Mouse (Mus musculus) liver, embryonic 13.5 days (tissue): ENCODE data around the gene Cerk. TPM values are rescaled to one million over a fixed set of nuclear protein-coding genes. Genes with fewer than 3 reads are reported as not detected.

Experiments
- ATAC-seq: fragments of 200-750 bp; cut with Nextera tagmentation; 2 replicates; pipeline ENCODE4 v1.8.0; 2017; ENCODE audit warnings: low read depth, mild to moderate bottlenecking, moderate number of reproducible peaks, moderate library complexity
- DNase-seq: peaks from one replicate; pipeline ENCODE4 v3.0.0; 2022
- H3K27ac ChIP-seq: fragments of 300-500 bp; sonication (generic); 2 replicates; pipeline ENCODE4 v1.5.1; 2015; ENCODE audit warnings: moderate library complexity, mild to moderate bottlenecking, inconsistent platforms
- H3K27me3 ChIP-seq: fragments of 300-500 bp; sonication (generic); 2 replicates; pipeline ENCODE4 v1.6.1; 2015; ENCODE audit warnings: mild to moderate bottlenecking, inconsistent platforms
- H3K36me3 ChIP-seq: fragments of 300-500 bp; sonication (generic); 2 replicates; pipeline ENCODE4 v1.6.1; 2015; ENCODE audit warnings: mild to moderate bottlenecking, inconsistent platforms
- H3K4me1 ChIP-seq: fragments of 300-500 bp; sonication (generic); replicated peaks from 2 replicates; pipeline ENCODE4 v1.6.1; 2015; ENCODE audit warnings: inconsistent platforms
- H3K4me2 ChIP-seq: fragments of 300-500 bp; sonication (generic); 2 replicates; pipeline ENCODE4 v1.6.1; 2015; ENCODE audit warnings: inconsistent platforms, mild to moderate bottlenecking, moderate library complexity
- H3K4me3 ChIP-seq: fragments of 300-500 bp; sonication (generic); replicated peaks from 2 replicates; pipeline ENCODE4 v1.5.1; 2015; ENCODE audit warnings: mild to moderate bottlenecking, inconsistent platforms
- H3K9ac ChIP-seq: fragments of 300-500 bp; sonication (generic); 2 replicates; pipeline ENCODE4 v1.6.1; 2015; ENCODE audit warnings: mild to moderate bottlenecking, inconsistent platforms
- H3K9me3 ChIP-seq: fragments of 300-500 bp; sonication (generic); replicated peaks from 2 replicates; pipeline ENCODE4 v1.6.1; 2016; ENCODE audit warnings: inconsistent platforms
- WGBS: fragments of 180-500 bp; shearing (Covaris S2); methylation state at CpG from one replicate; pipeline ENCODE4 v1.1.7; 2015; ENCODE audit not compliant: insufficient replicate concordance; 5-methylcytosine and 5-hydroxymethylcytosine counted together
- polyA plus RNA-seq: library from polyadenylated mRNA; unstranded; fragments of >200 nt; fragmentation: Nextera tagmentation; extraction: Ambion mirVana; gene quantifications from 2 replicates; pipeline ENCODE4 v1.2.1, GENCODE M21; 2015

Cerk gene
- polyA plus RNA-seq, 1 experiment from 2014 or later = 3.2 TPM

DNA sequence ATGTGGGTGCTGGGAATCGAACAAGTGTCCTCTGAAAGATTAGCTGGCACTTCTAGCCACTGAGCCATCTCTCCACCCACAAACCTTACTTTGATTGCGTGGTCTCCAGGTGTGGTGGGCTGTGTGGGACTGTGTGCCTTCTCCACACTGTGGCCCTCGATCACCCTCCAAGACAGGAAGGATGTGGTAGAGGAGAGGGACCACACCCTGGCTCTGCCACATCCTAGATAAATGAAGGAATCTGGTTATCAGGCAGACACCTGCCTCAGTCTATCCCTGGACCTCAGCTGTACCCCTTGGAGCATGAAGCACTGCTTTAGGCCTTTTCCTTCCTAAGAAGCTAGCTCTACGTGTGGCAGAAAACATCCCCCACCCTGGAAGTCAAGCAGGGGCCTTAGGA lies 62.5 kb downstream of the Cerk start:
- Histone ChIP-seq H3K27me3 (no peaks in the 10 kb centered on the region), H3K4me1 (peaks cover 18% of the 10 kb centered on the region), H3K27ac (0 out of 2 replicates have a peak overlapping the region, but pooled peaks have one; percentile 4), H3K9ac (no peak overlapping the region), H3K36me3 (peaks cover 86% of the 10 kb centered on the region), H3K4me2 (no peak overlapping the region), H3K9me3 (no peaks in the 10 kb centered on the region), H3K4me3 (no peak overlapping the region)
- WGBS = 52% methylated on average over 4 of the region's 4 CpGs
- ATAC-seq = peak; percentile 75
- peak; percentile 28 for DNase-seq

DNA sequence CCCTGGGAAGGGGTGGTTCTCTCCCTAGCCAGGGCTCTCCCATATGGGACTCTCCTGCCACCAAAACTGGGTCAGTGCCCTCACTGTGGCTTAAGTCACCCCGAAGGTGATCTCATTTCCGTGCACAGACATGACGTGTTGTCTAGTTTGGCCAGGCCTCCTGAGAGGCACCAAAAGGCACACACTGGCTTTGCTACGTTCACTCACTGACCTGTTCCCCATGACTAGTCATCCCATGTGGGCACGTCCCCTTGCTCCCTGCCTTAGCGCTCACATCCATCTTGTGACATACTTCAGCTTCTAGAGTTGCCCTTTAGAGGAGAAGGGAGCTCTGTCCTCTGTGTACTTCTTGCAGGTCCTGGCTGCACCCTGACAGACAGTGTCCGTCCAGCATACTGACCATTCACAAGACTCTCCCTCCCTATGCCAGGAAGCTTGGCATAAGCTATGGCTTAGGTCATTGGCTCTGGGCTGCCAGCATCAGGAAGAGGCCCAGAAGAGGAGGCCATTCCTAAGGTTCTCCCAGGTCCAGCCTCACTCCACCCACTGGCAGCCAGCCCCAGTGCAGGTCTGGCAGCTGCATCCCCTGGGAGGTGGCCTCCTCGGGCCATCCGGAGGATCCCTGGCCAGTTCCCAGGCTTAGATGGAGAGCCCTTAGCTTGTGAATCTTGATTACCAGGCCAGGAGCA lies 63.5 kb downstream of the Cerk start:
- WGBS = 86% methylated on average over 9 of the region's 9 CpGs
- Histone ChIP-seq H3K4me2 (no peak overlapping the region), H3K27me3 (no peaks in the 10 kb centered on the region), H3K9me3 (no peaks in the 10 kb centered on the region), H3K4me3 (no peak overlapping the region), H3K27ac (no peak overlapping the region), H3K4me1 (peaks cover 25% of the 10 kb centered on the region), H3K9ac (no peak overlapping the region), H3K36me3 (peaks cover 79% of the 10 kb centered on the region)
- ATAC-seq (no peak), DNase-seq (no peak)

DNA sequence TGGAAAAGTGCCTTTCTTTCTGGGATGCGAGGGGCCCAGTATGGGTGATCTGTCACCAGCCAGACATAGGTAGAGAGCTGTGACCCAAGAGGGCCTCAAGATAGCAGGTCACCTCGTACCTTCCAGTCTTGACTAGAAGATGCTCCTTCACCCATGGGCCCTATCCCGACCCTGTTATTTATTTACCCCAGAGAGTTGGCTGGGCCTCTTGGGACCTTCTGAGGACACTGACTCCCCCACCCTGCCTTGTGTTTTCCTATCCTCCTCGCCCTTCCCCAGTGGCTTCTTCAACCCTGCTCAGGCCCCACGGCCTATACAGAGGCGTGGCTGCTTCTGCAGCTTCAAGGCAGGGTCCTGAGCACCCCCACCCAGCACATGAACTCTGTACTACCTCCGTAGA lies 66.8 kb downstream of the Cerk start:
- no peak overlapping the region for H3K9ac ChIP-seq
- H3K4me1 ChIP-seq = peaks cover 47% of the 10 kb centered on the region
- H3K27me3 ChIP-seq = no peaks in the 10 kb centered on the region
- peaks cover 58% of the 10 kb centered on the region for H3K36me3 ChIP-seq
- 69% methylated on average over 7 of the region's 7 CpGs for WGBS
- no peak overlapping the region for H3K4me3 ChIP-seq
- DNase-seq = no peak
- no peaks in the 10 kb centered on the region for H3K9me3 ChIP-seq
- ATAC-seq = no peak
- H3K4me2 ChIP-seq = no peak overlapping the region
- no peak overlapping the region for H3K27ac ChIP-seq

DNA sequence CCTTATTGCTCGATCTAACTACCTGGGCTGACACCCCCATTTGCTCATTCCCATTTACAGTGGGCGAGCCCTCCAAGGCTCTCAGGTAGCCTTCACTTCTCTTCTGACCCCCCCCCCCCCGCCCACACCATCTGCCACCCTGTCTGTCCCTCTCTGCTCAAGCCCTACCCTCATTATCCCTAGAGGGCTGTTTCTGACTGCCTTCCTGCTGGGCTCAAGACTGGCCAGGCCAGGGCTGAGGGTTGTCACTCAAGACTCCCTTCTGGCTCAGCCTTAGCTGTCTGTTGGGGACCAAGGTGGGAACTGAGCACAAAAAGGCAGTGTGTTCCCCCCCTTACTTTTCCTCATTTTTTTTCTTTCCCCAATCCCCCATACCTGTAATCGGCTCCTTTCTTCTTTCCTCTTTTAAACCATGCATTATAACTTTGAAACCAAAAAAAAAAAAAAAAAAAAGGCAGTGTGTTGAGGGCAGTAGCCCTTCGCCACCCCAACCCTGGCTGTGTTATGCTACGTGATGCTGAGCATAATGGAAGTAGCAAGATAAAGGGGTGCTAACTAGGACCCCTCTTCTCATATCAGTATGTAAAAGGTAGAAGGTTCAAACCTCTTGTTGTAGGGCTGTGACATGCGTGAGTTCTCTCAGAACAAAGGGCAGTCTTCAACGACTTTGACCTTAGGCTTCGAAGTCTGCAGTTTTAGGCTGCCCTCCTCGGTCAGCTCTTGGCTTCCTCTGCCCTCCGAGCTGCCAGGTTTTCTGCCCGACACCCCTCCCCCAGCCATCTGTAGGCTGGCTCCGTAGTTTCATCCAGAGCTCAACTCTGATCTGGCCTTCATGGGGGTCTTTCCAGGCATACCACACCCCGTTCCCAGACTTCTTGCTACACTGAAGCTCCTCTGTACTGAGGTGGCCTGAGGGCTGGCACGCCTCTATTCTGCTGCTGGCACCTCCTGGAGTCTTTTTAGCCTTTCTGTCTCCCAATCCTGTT lies 68.5 kb downstream of the Cerk start:
- Histone ChIP-seq H3K27me3 (no peaks in the 10 kb centered on the region), H3K36me3 (peaks cover 40% of the 10 kb centered on the region), H3K4me2 (no peak overlapping the region), H3K9me3 (no peaks in the 10 kb centered on the region), H3K9ac (no peak overlapping the region), H3K4me3 (no peak overlapping the region), H3K27ac (no peak overlapping the region), H3K4me1 (peaks cover 47% of the 10 kb centered on the region)
- ATAC-seq = no peak
- DNase-seq = no peak
- 75% methylated on average over 15 of the region's 15 CpGs for WGBS

DNA sequence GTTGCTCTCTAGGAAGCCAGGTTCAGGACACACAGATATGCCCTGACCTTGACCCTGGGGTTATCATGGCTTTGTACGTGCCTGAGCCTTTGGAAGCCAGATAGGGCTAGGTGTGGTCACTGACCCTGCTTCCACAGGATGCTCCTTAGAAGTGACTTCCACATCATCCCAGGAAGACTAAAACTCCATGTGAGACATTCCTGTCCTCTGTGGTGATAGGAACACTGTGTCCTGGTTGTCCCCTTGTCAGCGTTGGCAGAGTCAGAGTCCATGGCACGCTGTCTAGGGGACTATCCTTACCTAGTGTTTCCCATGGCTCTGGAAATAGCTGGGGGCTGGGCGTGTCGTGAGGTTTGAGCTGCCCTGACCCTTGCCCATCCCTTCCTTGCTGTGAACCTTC lies 69.5 kb downstream of the Cerk start:
- peak overlapping the region; percentile 54 for H3K27ac ChIP-seq
- DNase-seq (no peak), ATAC-seq (no peak)
- H3K9ac ChIP-seq = 0 out of 2 replicates have a peak overlapping the region, but pooled peaks have one; percentile 15
- H3K4me3 ChIP-seq = no peak overlapping the region
- peaks cover 32% of the 10 kb centered on the region for H3K36me3 ChIP-seq
- H3K4me1 ChIP-seq = peaks cover 55% of the 10 kb centered on the region
- no peaks in the 10 kb centered on the region for H3K9me3 ChIP-seq
- H3K27me3 ChIP-seq = no peaks in the 10 kb centered on the region
- H3K4me2 ChIP-seq = no peak overlapping the region
- 60% methylated on average over 5 of the region's 5 CpGs for WGBS

DNA sequence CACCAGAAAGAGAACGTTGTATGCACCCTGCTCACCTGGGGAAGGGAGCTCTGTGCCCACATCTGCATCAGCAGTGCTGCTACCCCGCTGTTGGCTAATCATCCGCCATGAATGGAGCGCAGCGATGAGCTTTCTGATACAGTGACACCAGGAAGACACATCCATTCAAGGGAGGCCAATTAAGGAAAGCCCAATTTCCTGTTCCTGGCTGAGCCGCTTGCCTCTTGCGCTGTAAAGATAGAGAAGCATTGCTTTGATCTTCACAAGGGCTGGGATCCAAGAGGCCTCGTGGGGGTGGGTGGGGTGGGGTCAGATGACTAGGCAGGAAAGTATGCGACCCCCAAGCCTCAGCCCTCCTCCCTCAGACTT lies 72.6 kb downstream of the Cerk start:
- peaks cover 86% of the 10 kb centered on the region for H3K4me1 ChIP-seq
- ATAC-seq (peak; percentile 39), DNase-seq (no peak)
- H3K4me3 ChIP-seq = no peak overlapping the region
- H3K9me3 ChIP-seq = no peaks in the 10 kb centered on the region
- H3K9ac ChIP-seq = peak overlapping the region; percentile 50
- peaks cover 10% of the 10 kb centered on the region; the same call in 1 of the 2 replicates for H3K36me3 ChIP-seq
- H3K4me2 ChIP-seq = 0 out of 2 replicates have a peak overlapping the region, but pooled peaks have one; percentile 8
- peak overlapping the region; percentile 72 for H3K27ac ChIP-seq
- H3K27me3 ChIP-seq = no peaks in the 10 kb centered on the region
- WGBS = 12% methylated on average over 9 of the region's 9 CpGs

DNA sequence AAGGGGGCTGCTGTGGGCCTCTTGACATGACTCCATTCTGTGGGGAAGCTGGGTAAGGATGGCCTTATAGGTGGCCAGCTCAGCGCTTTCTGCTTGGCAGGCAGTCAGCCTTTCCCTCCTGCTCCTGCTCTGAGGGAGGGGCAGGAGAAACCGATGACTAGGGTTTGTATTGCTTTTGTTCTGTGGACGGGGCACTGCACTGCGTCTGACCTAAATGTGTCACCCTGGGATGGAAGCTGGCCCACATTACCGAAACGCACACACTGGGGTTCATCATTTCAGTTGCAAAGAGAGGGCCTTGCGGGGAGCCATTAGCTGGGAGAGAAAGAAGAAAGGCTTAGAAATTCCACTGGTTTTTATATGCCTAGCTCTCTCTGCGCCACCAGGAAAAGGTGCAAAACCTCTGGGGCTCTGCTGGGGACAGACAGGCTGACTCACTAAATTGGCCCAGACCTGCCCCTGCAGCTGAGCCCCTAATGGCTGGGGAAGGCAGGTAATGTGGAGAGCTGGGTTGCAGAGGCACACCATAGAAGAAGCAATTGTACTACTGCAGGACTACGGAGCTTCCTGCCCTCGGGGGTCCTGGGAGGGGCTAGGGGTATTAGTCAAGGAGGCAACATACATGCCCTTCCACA lies 73.1 kb downstream of the Cerk start:
- peak overlapping the region; percentile 50 for H3K9ac ChIP-seq
- no peaks in the 10 kb centered on the region for H3K27me3 ChIP-seq
- DNase-seq (no peak), ATAC-seq (no peak)
- H3K36me3 ChIP-seq = 0 out of 2 replicates have a peak, but pooled peaks cover 8% of the 10 kb centered on the region
- WGBS = 39% methylated on average over 10 of the region's 10 CpGs
- H3K9me3 ChIP-seq = no peaks in the 10 kb centered on the region
- H3K4me3 ChIP-seq = no peak overlapping the region
- peaks cover 88% of the 10 kb centered on the region for H3K4me1 ChIP-seq
- H3K27ac ChIP-seq = peak overlapping the region; percentile 72
- H3K4me2 ChIP-seq = 0 out of 2 replicates have a peak overlapping the region, but pooled peaks have one; percentile 8

DNA sequence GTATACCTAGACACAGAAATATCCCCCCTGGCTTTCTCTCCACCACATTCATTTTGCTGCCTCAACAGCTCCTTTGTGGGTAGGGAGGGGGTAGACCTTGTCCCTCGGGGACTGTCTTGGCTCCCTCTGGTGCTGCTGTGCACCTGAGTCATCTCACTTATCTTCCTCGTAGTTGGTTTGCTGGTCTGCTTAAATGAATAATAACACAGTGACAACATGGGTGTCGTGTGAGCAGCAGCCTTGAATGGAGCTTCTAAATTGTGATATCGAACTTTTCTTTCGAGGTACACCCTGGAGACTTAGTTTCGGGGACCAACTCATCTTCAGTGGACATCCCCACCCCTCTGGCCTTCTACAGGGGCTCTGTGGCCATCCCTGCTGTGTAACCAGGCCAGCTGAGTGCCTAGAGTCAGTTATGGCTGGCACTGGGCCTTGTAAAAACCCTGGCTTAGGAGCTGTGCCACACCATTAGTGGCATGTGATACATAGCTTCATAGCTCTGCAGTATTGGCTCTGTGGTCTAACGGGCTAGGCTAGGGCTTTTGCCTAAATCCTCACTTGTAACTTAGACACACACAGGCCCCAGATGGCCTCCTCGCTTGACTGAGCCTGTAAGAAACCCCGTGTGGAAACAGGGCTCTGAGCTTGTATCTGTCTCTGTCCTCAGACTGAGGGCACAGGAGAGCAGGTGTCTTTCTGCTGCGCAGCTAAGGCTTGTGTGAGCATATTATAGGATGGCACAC lies 75.4 kb downstream of the Cerk start:
- 73% methylated on average over 10 of the region's 10 CpGs for WGBS
- Histone ChIP-seq H3K36me3 (0 out of 2 replicates have a peak, but pooled peaks cover 8% of the 10 kb centered on the region), H3K27ac (peak overlapping the region; percentile 98), H3K4me2 (no peak overlapping the region), H3K9me3 (no peaks in the 10 kb centered on the region), H3K27me3 (no peaks in the 10 kb centered on the region), H3K4me1 (peaks cover 94% of the 10 kb centered on the region), H3K4me3 (no peak overlapping the region), H3K9ac (peak overlapping the region; percentile 39)
- ATAC-seq = no peak
- DNase-seq = no peak

DNA sequence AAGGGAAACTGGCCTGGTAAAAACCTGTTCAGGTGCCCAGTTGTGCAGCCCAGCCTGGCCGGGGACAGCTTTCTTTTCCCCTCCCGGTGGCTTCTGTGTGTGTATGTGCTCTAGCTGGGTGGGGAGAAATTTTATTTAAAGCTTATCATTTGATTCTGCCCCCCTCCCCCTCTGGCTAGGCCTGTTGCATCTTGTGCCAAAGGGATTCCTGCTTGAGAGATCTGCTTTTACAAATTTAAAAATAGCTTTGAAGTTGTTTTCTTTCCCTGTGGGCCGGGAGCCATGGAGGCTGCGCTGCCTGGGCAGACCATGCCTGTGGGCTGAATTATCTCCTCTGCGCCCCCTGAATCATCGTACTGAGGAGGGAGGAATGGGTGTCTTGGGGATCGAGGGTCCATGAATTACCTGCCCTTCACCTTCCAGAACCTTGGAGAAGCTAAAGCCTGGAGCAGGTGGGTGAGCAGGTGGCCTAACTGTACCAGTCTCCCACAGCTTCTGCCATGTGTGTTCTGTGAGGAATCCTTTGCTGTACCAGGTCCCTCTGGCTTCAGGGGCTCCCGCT lies 76.2 kb downstream of the Cerk start:
- DNase-seq (no peak), ATAC-seq (no peak)
- Histone ChIP-seq H3K4me1 (peaks cover 98% of the 10 kb centered on the region), H3K9ac (0 out of 2 replicates have a peak overlapping the region, but pooled peaks have one; percentile 39), H3K27ac (peak overlapping the region; percentile 98), H3K36me3 (0 out of 2 replicates have a peak, but pooled peaks cover 8% of the 10 kb centered on the region), H3K27me3 (no peaks in the 10 kb centered on the region), H3K4me3 (no peak overlapping the region), H3K4me2 (no peak overlapping the region), H3K9me3 (no peaks in the 10 kb centered on the region)
- WGBS = 79% methylated on average over 8 of the region's 8 CpGs

DNA sequence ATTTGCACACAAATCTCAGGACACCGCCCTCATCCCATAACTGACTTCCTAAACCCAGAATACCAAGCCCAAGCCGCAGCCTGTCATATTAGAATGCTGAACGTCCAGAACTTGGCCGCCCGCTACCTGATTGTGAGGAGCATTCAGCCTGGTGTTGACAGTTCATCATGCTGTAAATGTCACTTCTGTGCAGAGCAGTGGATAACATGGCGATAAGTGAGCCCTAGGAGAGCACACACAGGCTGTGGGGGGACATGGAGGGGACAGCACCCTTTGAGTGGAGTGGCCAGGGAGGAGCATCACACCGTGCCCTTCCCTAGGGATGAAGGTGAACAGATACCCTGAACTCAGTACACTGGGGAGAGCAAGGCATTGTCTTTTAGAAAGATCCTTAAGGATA lies 76.7 kb downstream of the Cerk start:
- H3K9ac ChIP-seq = peak overlapping the region; percentile 36; the same call in 1 of the 2 replicates
- no peak for ATAC-seq
- WGBS = 86% methylated on average over 7 of the region's 7 CpGs
- H3K4me3 ChIP-seq = no peak overlapping the region
- no peaks in the 10 kb centered on the region for H3K9me3 ChIP-seq
- peaks cover 98% of the 10 kb centered on the region for H3K4me1 ChIP-seq
- no peaks in the 10 kb centered on the region for H3K27me3 ChIP-seq
- H3K27ac ChIP-seq = peak overlapping the region; percentile 98
- 0 out of 2 replicates have a peak, but pooled peaks cover 8% of the 10 kb centered on the region for H3K36me3 ChIP-seq
- no peak for DNase-seq
- H3K4me2 ChIP-seq = no peak overlapping the region
